Mouse (Mus musculus): Measurements from ENCODE around the gene Mum1.
"Not testable (repeated sequence)": the region's sequence is repeated elsewhere in the genome, so short reads cannot be mapped to it uniquely, and the experiment has no call there.

The Mum1 gene

GRCm38 (mm10) chr10:80208248-80208647, 18.0 kb upstream of the Mum1 start:
- no peak for DNase-seq (ENCODE audit: low spot score in 2 of 2)

- DNase-seq (ENCODE audit: low spot score in 2 of 2), result no peak
These were observed 17.3 kb upstream of the Mum1 start for GRCm38 (mm10) chr10:80208841-80209371.

GRCm38 (mm10) chr10:80211547-80212103, 14.6 kb upstream of the Mum1 start:
- DNase-seq (ENCODE audit: low spot score in 2 of 2), result not testable (repeated sequence)

GRCm38 (mm10) chr10:80215048-80215772, 11.0 kb upstream of the Mum1 start:
- DNase-seq (ENCODE audit: low spot score in 2 of 2), result no peak

GRCm38 (mm10) chr10:80220676-80221075, 5.6 kb upstream of the Mum1 start:
- DNase-seq (ENCODE audit: low spot score in 2 of 2), result no peak

- not testable (repeated sequence) for DNase-seq (ENCODE audit: low spot score in 2 of 2)
These were observed 3.1 kb upstream of the Mum1 start for GRCm38 (mm10) chr10:80223137-80223536.

GRCm38 (mm10) chr10:80226071-80226415, 191 bp upstream of the Mum1 start:
- DNase-seq (ENCODE audit: low spot score in 2 of 2), result no peak

GRCm38 (mm10) chr10:80227166-80227539, 919 bp downstream of the Mum1 start:
- DNase-seq (ENCODE audit: low spot score in 2 of 2), result no peak

GRCm38 (mm10) chr10:80227877-80228775, 1.9 kb downstream of the Mum1 start:
- no peak for DNase-seq (ENCODE audit: low spot score in 2 of 2)

- no peak for DNase-seq (ENCODE audit: low spot score in 2 of 2)
These were observed 10.1 kb downstream of the Mum1 start for GRCm38 (mm10) chr10:80236145-80236825.

GRCm38 (mm10) chr10:80237020-80237419, 10.8 kb downstream of the Mum1 start:
- no peak for DNase-seq (ENCODE audit: low spot score in 2 of 2)

- DNase-seq (ENCODE audit: low spot score in 2 of 2), result no peak
These were observed 12.1 kb downstream of the Mum1 start for GRCm38 (mm10) chr10:80238306-80238705.

GRCm38 (mm10) chr10:80239791-80240190, 13.6 kb downstream of the Mum1 start:
- no peak for DNase-seq (ENCODE audit: low spot score in 2 of 2)

- no peak for DNase-seq (ENCODE audit: low spot score in 2 of 2)
These were observed 15.9 kb downstream of the Mum1 start for GRCm38 (mm10) chr10:80242088-80242487.

- no peak for DNase-seq (ENCODE audit: low spot score in 2 of 2)
These were observed 16.4 kb downstream of the Mum1 start for GRCm38 (mm10) chr10:80242607-80243006.

GRCm38 (mm10) chr10:80244791-80245399, 18.7 kb downstream of the Mum1 start:
- no peak for DNase-seq (ENCODE audit: low spot score in 2 of 2)

GRCm38 (mm10) chr10:80245600-80245999, 19.4 kb downstream of the Mum1 start:
- peak in 1 of 2 experiments; percentile 80 for DNase-seq (ENCODE audit: low spot score in 2 of 2)

GRCm38 (mm10) chr10:80247849-80248248, 21.6 kb downstream of the Mum1 start:
- no peak for DNase-seq (ENCODE audit: low spot score in 2 of 2)

GRCm38 (mm10) chr10:80248437-80248836, 22.2 kb downstream of the Mum1 start:
- DNase-seq (ENCODE audit: low spot score in 2 of 2), result not testable (repeated sequence)

- DNase-seq (ENCODE audit: low spot score in 2 of 2), result peak; percentile 95 to 97
These were observed 22.9 kb downstream of the Mum1 start, which contains the start of gene Ndufs7 for GRCm38 (mm10) chr10:80248971-80249640. TSS of gene Ndufs7 (plus strand) at chr10:80249121.

- no peak for DNase-seq (ENCODE audit: low spot score in 2 of 2)
These were observed 23.8 kb downstream of the Mum1 start for GRCm38 (mm10) chr10:80250059-80250458.
